Mouse (Mus musculus): ENCODE measurements at regions not wholly inside any gene's neighbourhood (a gene's known extent, or its start where the extent isn't known, plus 50 kb on each side); places are given as distances from the start of the nearest gene placed in this dataset.

DNA sequence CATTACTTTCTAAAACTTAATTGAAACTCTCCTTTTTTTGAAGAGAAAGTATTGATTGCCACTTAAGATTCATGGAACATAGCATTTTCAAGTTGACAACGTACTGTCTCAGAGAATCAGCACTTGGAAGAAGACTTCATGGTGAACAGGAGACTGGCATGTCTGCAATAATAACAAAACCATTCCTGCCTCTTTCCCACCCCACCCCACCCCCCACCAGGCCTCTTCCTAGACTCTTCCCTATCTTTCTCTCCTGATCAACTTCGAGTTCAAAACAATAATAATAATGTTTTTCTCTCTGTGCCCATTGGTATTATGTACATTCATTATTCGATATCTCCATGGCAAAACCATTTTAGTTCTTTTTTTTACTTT, 136.4 kb upstream of the B3galt2 start:
- H3K36me3 ChIP-seq (ENCODE audit: insufficient read depth, low read length) = no peaks in the 10 kb centered on the region
- no peak overlapping the region for H3K4me3 ChIP-seq (ENCODE audit: low read depth, low read length)
- ATAC-seq (no peak), DNase-seq (ENCODE audit: low spot score) (no peak)
- H3K9me3 ChIP-seq (ENCODE audit: low read length) = no peaks in the 10 kb centered on the region
- H3K9ac ChIP-seq (replicated peaks; ENCODE audit: low read depth) = no peak overlapping the region
- no peaks in the 10 kb centered on the region for H3K27me3 ChIP-seq (replicated peaks; ENCODE audit: insufficient read depth, low read length)
- 68% methylated on average over 3 of the region's 3 CpGs for WGBS
- no peak for TF ChIP-seq CTCF (IDR thresholded peaks at IDR 0.05)
- TF ChIP-seq EP300 (IDR thresholded peaks at IDR 0.05) = no peak
- no peaks in the 10 kb centered on the region for H3K4me1 ChIP-seq (ENCODE audit: insufficient read depth, low read depth, low read length)
- no peak overlapping the region for H3K4me2 ChIP-seq (replicated peaks; ENCODE audit: low read depth, low read length)
- H3K27ac ChIP-seq (ENCODE audit: low read length) = no peak overlapping the region

DNA sequence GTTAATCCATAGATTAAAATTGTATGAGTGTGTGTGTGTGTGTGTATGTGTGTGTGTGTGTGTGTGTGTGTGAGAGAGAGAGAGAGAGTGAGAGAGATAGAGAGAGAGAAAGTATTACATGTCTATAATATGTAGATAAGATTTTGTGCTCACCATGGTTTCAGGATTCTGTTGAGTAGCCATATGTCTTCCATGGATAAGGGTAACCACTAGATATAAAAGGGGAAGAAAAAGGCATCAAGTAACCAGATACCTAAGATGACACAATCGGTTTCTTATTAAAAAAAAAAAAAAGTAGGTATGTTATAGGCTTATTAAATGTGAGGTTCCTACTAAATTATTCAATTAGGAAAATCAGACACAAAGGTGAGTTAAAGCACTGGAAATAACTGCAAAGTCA, 135.1 kb upstream of the B3galt2 start:
- TF ChIP-seq CTCF (IDR thresholded peaks at IDR 0.05) (no peak), EP300 (IDR thresholded peaks at IDR 0.05) (no peak)
- DNase-seq (ENCODE audit: low spot score) (no peak), ATAC-seq (no peak)
- H3K9me3 ChIP-seq (ENCODE audit: low read length) = no peaks in the 10 kb centered on the region
- no peak overlapping the region for H3K9ac ChIP-seq (replicated peaks; ENCODE audit: low read depth)
- no peak overlapping the region for H3K4me2 ChIP-seq (replicated peaks; ENCODE audit: low read depth, low read length)
- H3K27me3 ChIP-seq (replicated peaks; ENCODE audit: insufficient read depth, low read length) = no peaks in the 10 kb centered on the region
- no peaks in the 10 kb centered on the region for H3K4me1 ChIP-seq (ENCODE audit: insufficient read depth, low read depth, low read length)
- no peaks in the 10 kb centered on the region for H3K36me3 ChIP-seq (ENCODE audit: insufficient read depth, low read length)
- 91% methylated on average over 1 of the region's 1 CpGs for WGBS
- H3K27ac ChIP-seq (ENCODE audit: low read length) = no peak overlapping the region
- H3K4me3 ChIP-seq (ENCODE audit: low read depth, low read length) = no peak overlapping the region

DNA sequence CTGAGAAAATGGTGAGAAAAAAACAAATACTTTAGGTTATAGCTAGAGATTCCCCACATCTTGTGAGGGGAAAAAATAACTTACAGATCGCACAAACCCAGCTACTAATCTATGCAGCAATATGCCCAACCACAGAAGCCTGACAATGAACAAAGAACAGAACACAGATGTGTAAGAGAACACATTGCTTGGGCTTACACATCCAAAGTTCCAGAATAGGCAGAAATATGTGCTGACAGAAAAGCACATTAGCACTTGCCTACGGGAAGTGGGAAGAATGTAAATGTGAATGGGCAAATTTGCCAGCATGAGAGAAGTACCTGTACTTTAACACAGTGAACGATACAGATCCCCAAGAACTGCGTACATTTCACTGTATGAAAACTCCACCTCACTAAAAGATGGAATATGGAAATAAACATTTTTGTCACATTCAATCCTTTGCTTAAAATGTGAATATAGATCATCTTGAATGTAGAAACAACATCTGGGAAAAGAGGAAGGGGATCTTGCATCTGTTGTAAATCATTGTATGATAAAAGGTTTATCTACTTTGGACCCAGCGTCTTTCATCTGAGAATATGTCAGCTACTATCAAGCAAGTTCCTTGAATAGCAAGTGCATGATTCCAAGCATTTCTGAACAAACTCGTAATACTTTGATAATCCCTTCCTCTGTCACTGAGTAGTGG, 116.5 kb upstream of the B3galt2 start:
- no peak for TF ChIP-seq CTCF (IDR thresholded peaks at IDR 0.05)
- TF ChIP-seq EP300 (IDR thresholded peaks at IDR 0.05) = no peak

DNA sequence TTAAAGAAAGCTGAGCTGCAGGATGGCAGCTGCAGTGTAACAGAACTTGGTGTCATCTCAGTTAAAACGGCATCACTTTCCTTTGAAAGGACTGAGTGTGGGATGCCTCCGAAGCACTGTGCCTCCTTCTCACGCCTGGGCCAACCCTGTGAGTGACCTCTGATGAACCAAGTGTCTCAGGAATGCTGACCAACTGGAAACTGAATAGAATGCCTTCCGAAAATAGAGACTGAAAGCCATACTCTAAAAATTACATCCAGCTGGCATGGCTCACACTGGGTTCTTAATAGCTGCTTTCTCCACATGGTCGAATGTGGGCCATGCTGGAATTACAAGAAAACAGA, 116.0 kb upstream of the B3galt2 start:
- Histone ChIP-seq H3K36me3 (ENCODE audit: insufficient read depth, low read length) (no peaks in the 10 kb centered on the region), H3K27me3 (replicated peaks; ENCODE audit: insufficient read depth, low read length) (no peaks in the 10 kb centered on the region), H3K9me3 (ENCODE audit: low read length) (no peaks in the 10 kb centered on the region), H3K27ac (ENCODE audit: low read length) (no peak overlapping the region), H3K4me1 (ENCODE audit: insufficient read depth, low read depth, low read length) (no peaks in the 10 kb centered on the region), H3K4me2 (replicated peaks; ENCODE audit: low read depth, low read length) (no peak overlapping the region), H3K4me3 (ENCODE audit: low read depth, low read length) (no peak overlapping the region), H3K9ac (replicated peaks; ENCODE audit: low read depth) (no peak overlapping the region)
- TF ChIP-seq CTCF (IDR thresholded peaks at IDR 0.05) (no peak), EP300 (IDR thresholded peaks at IDR 0.05) (no peak)
- ATAC-seq = no peak
- no peak for DNase-seq (ENCODE audit: low spot score)
- WGBS = 40% methylated on average over 5 of the region's 5 CpGs

More for the DNA sequence above, 116.5 kb upstream of the B3galt2 start:
- no peaks in the 10 kb centered on the region for H3K27me3 ChIP-seq (replicated peaks; ENCODE audit: insufficient read depth, low read length)
- DNase-seq (ENCODE audit: low spot score) = no peak
- ATAC-seq = no peak
- H3K27ac ChIP-seq (ENCODE audit: low read length) = no peak overlapping the region
- H3K36me3 ChIP-seq (ENCODE audit: insufficient read depth, low read length) = no peaks in the 10 kb centered on the region
- H3K9me3 ChIP-seq (ENCODE audit: low read length) = no peaks in the 10 kb centered on the region
- H3K4me3 ChIP-seq (ENCODE audit: low read depth, low read length) = no peak overlapping the region
- no peaks in the 10 kb centered on the region for H3K4me1 ChIP-seq (ENCODE audit: insufficient read depth, low read depth, low read length)
- no peak overlapping the region for H3K4me2 ChIP-seq (replicated peaks; ENCODE audit: low read depth, low read length)
- H3K9ac ChIP-seq (replicated peaks; ENCODE audit: low read depth) = no peak overlapping the region
- 63% methylated on average over 6 of the region's 6 CpGs for WGBS

DNA sequence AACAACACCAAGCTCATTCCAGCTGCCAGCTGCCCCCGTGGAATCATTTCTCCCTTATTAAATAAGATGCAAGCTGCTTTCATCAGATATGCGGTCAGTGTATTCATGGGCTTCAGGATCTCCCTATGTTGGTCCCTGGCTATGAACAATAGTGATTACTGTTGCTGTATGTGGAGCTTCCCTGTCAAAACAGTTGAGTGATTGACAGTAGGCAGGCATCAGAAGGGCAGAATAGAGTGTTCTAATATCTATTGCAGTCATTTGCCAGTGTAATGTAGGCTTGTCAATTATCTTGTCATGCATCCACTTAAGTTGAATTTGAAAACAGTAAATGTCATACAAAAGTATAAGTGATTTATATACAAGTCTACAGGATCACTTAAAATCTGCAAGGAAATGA, 100.2 kb upstream of the B3galt2 start:
- DNase-seq (ENCODE audit: low spot score) = no peak
- 82% methylated on average over 2 of the region's 2 CpGs for WGBS
- no peak overlapping the region for H3K9ac ChIP-seq (replicated peaks; ENCODE audit: low read depth)
- no peak overlapping the region for H3K27ac ChIP-seq (ENCODE audit: low read length)
- H3K27me3 ChIP-seq (replicated peaks; ENCODE audit: insufficient read depth, low read length) = no peaks in the 10 kb centered on the region
- no peak overlapping the region for H3K4me2 ChIP-seq (replicated peaks; ENCODE audit: low read depth, low read length)
- ATAC-seq = no peak
- TF ChIP-seq EP300 (IDR thresholded peaks at IDR 0.05) (no peak), CTCF (IDR thresholded peaks at IDR 0.05) (no peak)
- no peaks in the 10 kb centered on the region for H3K9me3 ChIP-seq (ENCODE audit: low read length)
- no peaks in the 10 kb centered on the region for H3K4me1 ChIP-seq (ENCODE audit: insufficient read depth, low read depth, low read length)
- no peak overlapping the region for H3K4me3 ChIP-seq (ENCODE audit: low read depth, low read length)
- H3K36me3 ChIP-seq (ENCODE audit: insufficient read depth, low read length) = no peaks in the 10 kb centered on the region

DNA sequence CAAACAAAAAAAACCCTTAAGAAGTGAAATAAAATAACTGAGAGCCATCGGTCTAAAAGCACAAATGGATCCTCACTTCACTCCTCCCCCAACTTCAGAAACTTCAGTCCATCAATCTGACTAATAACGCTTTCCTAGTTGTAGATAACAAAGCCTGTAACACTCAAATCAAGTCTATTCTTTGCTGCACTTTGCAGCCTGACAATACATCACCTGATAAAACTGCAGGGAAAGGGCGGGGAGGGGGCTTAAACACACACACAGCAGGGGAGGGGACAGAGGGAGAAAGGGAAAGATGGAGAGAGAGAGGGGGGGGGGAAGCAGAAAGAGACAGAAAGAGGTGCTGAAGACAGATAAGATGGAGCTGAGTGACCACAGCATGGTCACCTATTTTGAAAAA, 99.8 kb upstream of the B3galt2 start:
- no peaks in the 10 kb centered on the region for H3K27me3 ChIP-seq (replicated peaks; ENCODE audit: insufficient read depth, low read length)
- H3K36me3 ChIP-seq (ENCODE audit: insufficient read depth, low read length) = no peaks in the 10 kb centered on the region
- H3K27ac ChIP-seq (ENCODE audit: low read length) = no peak overlapping the region
- no peaks in the 10 kb centered on the region for H3K9me3 ChIP-seq (ENCODE audit: low read length)
- ATAC-seq = no peak
- H3K4me2 ChIP-seq (replicated peaks; ENCODE audit: low read depth, low read length) = no peak overlapping the region
- 10% methylated on average over 3 of the region's 3 CpGs for WGBS
- no peak overlapping the region for H3K9ac ChIP-seq (replicated peaks; ENCODE audit: low read depth)
- no peak for DNase-seq (ENCODE audit: low spot score)
- H3K4me1 ChIP-seq (ENCODE audit: insufficient read depth, low read depth, low read length) = no peaks in the 10 kb centered on the region
- H3K4me3 ChIP-seq (ENCODE audit: low read depth, low read length) = no peak overlapping the region
- TF ChIP-seq CTCF (IDR thresholded peaks at IDR 0.05) = no peak
- no peak for TF ChIP-seq EP300 (IDR thresholded peaks at IDR 0.05)
